Mouse (Mus musculus) kidney, postnatal 10 days (tissue): ENCODE measurements around the gene Cobl.
A peak's percentile ranks its signal among the peaks of the same experiment; 100 is the strongest.

ENCODE experiments used
- DNase-seq: peaks from one replicate; pipeline ENCODE4 v3.0.0; 2021; ENCODE audit warnings: mixed read lengths

Cobl gene

GRCm38 (mm10) chr11:12299701-12300446, 164.9 kb downstream of the Cobl start:
- no peak for DNase-seq

- no peak for DNase-seq
Measured at GRCm38 (mm10) chr11:12291654-12291935, 173.2 kb downstream of the Cobl start.

- peak; percentile 83 for DNase-seq
Measured at GRCm38 (mm10) chr11:12290911-12291653, 173.7 kb downstream of the Cobl start.

- DNase-seq: no peak
Measured at GRCm38 (mm10) chr11:12285319-12286021, 179.3 kb downstream of the Cobl start.

- peak; percentile 9 for DNase-seq
Measured at GRCm38 (mm10) chr11:12280711-12281110, 184.0 kb downstream of the Cobl start.

GRCm38 (mm10) chr11:12274276-12274675, 190.5 kb downstream of the Cobl start:
- no peak for DNase-seq

GRCm38 (mm10) chr11:12273726-12274125, 191.0 kb downstream of the Cobl start:
- DNase-seq: no peak

GRCm38 (mm10) chr11:12258411-12258810, 206.3 kb downstream of the Cobl start:
- no peak for DNase-seq

GRCm38 (mm10) chr11:12257324-12258118, 207.2 kb downstream of the Cobl start:
- DNase-seq: no peak

GRCm38 (mm10) chr11:12245327-12245915, 219.3 kb downstream of the Cobl start:
- no peak for DNase-seq

GRCm38 (mm10) chr11:12236341-12236740, 228.4 kb downstream of the Cobl start:
- no peak for DNase-seq

- DNase-seq: no peak
Measured at GRCm38 (mm10) chr11:12234876-12235275, 229.9 kb downstream of the Cobl start.

GRCm38 (mm10) chr11:12234126-12234525, 230.6 kb downstream of the Cobl start:
- DNase-seq: no peak

- DNase-seq: peak; percentile 7
Measured at GRCm38 (mm10) chr11:12232743-12233125, 232.0 kb downstream of the Cobl start.

- peak; percentile 70 for DNase-seq
Measured at GRCm38 (mm10) chr11:12232041-12232742, 232.6 kb downstream of the Cobl start.

- DNase-seq: peak; percentile 56
Measured at GRCm38 (mm10) chr11:12231481-12232035, 233.2 kb downstream of the Cobl start.

GRCm38 (mm10) chr11:12229411-12229810, 235.3 kb downstream of the Cobl start:
- DNase-seq: peak; percentile 34

GRCm38 (mm10) chr11:12227343-12227742, 237.4 kb downstream of the Cobl start:
- DNase-seq: no peak

- DNase-seq: no peak
Measured at GRCm38 (mm10) chr11:12219594-12220530, 244.9 kb downstream of the Cobl start.

- DNase-seq: no peak
Measured at GRCm38 (mm10) chr11:12216897-12217296, 247.9 kb downstream of the Cobl start.
